Comparison of ENCODE assay signal across 14 mouse cellular contexts in genomic region chr3:103489786-103490185, GRCm38 (mm10).
DNase-seq lines count a peak whose midpoint lies in the region.
"Had no signal": no experiment of that assay in that cellular context is flagged by ENCODE, and none has a peak within 500 bp of the region (broad histone marks: within the 10 kb centered on the region; RNA-seq: fewer than 3 reads in every experiment).

No protein-coding gene starts in this region.

- DNase-seq in lung, postnatal 10 days, result peak; percentile 41
- no peak for DNase-seq in lung, adult 18-20 months
- DNase-seq in adrenal gland, postnatal 10 days, result peak; percentile 16
- DNase-seq in adrenal gland, postnatal 36 days, result peak; percentile 44 to 49
- DNase-seq in kidney, postnatal 14 days, result no peak
- DNase-seq in right cerebral cortex, postnatal 14 days, result no peak
- DNase-seq: B cell, adult 2 months; cerebellum, adult 11-12 months; cerebellum, adult 9-10 months; cerebellum, postnatal 36 days; gastrocnemius, postnatal 10 days; heart, postnatal 10 days; heart, postnatal 4 days; kidney, adult 11 months had no signal

Comparison
In these comparisons a context has a peak if more than half of its experiments do, and no peak if none do; other contexts are left out.
1. DNase-seq: peak in lung, postnatal 10 days (single experiment), adrenal gland, postnatal 10 days (single experiment) and adrenal gland, postnatal 36 days (2 of 2); none in lung, adult 18-20 months (0 of 2), kidney, postnatal 14 days (single experiment) and right cerebral cortex, postnatal 14 days (single experiment).